Mouse (Mus musculus) cortical plate, adult 2 months (tissue): ENCODE results near the gene Slc22a1.

Experiments
- CTCF ChIP-seq: fragments of 200-500 bp; IDR thresholded peaks from 2 replicates; pipeline ENCODE4 v1.5.1; 2011; ENCODE audit warnings: mild to moderate bottlenecking, control low read depth, low read length; ENCODE audit not compliant: insufficient read depth; ENCODE audit errors: extremely low read depth
- POLR2A ChIP-seq: fragments of 200-500 bp; IDR thresholded peaks from 2 replicates; pipeline ENCODE4 v1.6.1; 2011; ENCODE audit warnings: mild to moderate bottlenecking, low read length, control low read depth; ENCODE audit not compliant: insufficient read depth; ENCODE audit errors: extremely low read depth

GRCm38 (mm10) chr17:12712993-12713392 is 37.4 kb upstream of the Slc22a1 start:
- TF ChIP-seq POLR2A: no peak
- no peak for TF ChIP-seq CTCF
